Mouse (Mus musculus) erythroblast, embryonic 14.5 days (primary cell): ENCODE measurements around the gene Mrpl33. TPM values are rescaled to one million over a fixed set of nuclear protein-coding genes. Genes with fewer than 3 reads are reported as not detected.
"Not testable (repeated sequence)": the region's sequence is repeated elsewhere in the genome, so short reads cannot be mapped to it uniquely, and the experiment has no call there.

Experiments
- H3K27me3 ChIP-seq: 2 replicates; pipeline ENCODE4 v1.6.1; 2012; ENCODE audit warnings: inconsistent platforms; ENCODE audit not compliant: control insufficient read depth
- H3K36me3 ChIP-seq: 2 replicates; pipeline ENCODE4 v1.6.1; 2012; ENCODE audit warnings: mild to moderate bottlenecking, inconsistent platforms; ENCODE audit not compliant: control insufficient read depth
- H3K4me1 ChIP-seq: 2 replicates; pipeline ENCODE4 v1.6.1; 2012; ENCODE audit warnings: inconsistent platforms; ENCODE audit not compliant: control insufficient read depth
- H3K4me3 ChIP-seq: replicated peaks from 2 replicates; pipeline ENCODE3; 2012; ENCODE audit warnings: moderate library complexity, mild to moderate bottlenecking, inconsistent platforms
- H3K9me3 ChIP-seq: 2 replicates; pipeline ENCODE4 v1.6.1; 2012; ENCODE audit warnings: low read length, inconsistent platforms, mixed read lengths; ENCODE audit not compliant: control insufficient read depth
- GATA1 ChIP-seq: IDR thresholded peaks from 2 replicates; pipeline ENCODE4 v1.6.1; 2012; ENCODE audit warnings: low read length, inconsistent platforms, mixed read lengths
- TAL1 ChIP-seq: IDR thresholded peaks from 3 replicates; pipeline ENCODE4 v1.6.1; 2012; ENCODE audit warnings: low read length, inconsistent platforms, mixed read lengths
- polyA plus RNA-seq: library from polyadenylated mRNA; stranded (reverse); fragments of >175 nt; gene quantifications from 2 replicates; pipeline ENCODE4 v1.2.3, GENCODE M21; 2012

The Mrpl33 gene
- polyA plus RNA-seq, 1 experiment: 0.78 TPM

- Histone ChIP-seq H3K4me1 (no peaks in the 10 kb centered on the region), H3K9me3 (no peaks in the 10 kb centered on the region), H3K36me3 (peaks cover 16% of the 10 kb centered on the region), H3K27me3 (no peaks in the 10 kb centered on the region), H3K4me3 (no peak overlapping the region)
- TF ChIP-seq GATA1 (no peak), TAL1 (no peak)
Measured at GRCm38 (mm10) chr5:31628555-31628954, 31.8 kb downstream of the Mrpl33 start.

GRCm38 (mm10) chr5:31630064-31630463 lies 33.3 kb downstream of the Mrpl33 start:
- TF ChIP-seq GATA1 (no peak), TAL1 (no peak)

GRCm38 (mm10) chr5:31631169-31631568 lies 34.4 kb downstream of the Mrpl33 start:
- H3K4me3 ChIP-seq, H3K4me1 ChIP-seq, H3K9me3 ChIP-seq, H3K27me3 ChIP-seq: not testable (repeated sequence)
- H3K36me3 ChIP-seq: peaks cover 11% of the 10 kb centered on the region

More at GRCm38 (mm10) chr5:31630064-31630463, 33.3 kb downstream of the Mrpl33 start:
- H3K27me3 ChIP-seq: no peaks in the 10 kb centered on the region
- H3K4me3 ChIP-seq: no peak overlapping the region
- no peaks in the 10 kb centered on the region for H3K4me1 ChIP-seq
- no peaks in the 10 kb centered on the region for H3K9me3 ChIP-seq
- H3K36me3 ChIP-seq: peaks cover 15% of the 10 kb centered on the region

GRCm38 (mm10) chr5:31634161-31634560 lies 37.4 kb downstream of the Mrpl33 start:
- Histone ChIP-seq H3K4me1 (peaks cover 1% of the 10 kb centered on the region; the same call in 1 of the 2 replicates), H3K27me3 (no peaks in the 10 kb centered on the region), H3K4me3 (no peak overlapping the region), H3K36me3 (peaks cover 14% of the 10 kb centered on the region), H3K9me3 (no peaks in the 10 kb centered on the region)
- TF ChIP-seq GATA1: no peak
- TF ChIP-seq TAL1: no peak

- no peaks in the 10 kb centered on the region for H3K9me3 ChIP-seq
- TF ChIP-seq TAL1: no peak
- TF ChIP-seq GATA1: no peak
Measured at GRCm38 (mm10) chr5:31634679-31635078, 37.9 kb downstream of the Mrpl33 start.

GRCm38 (mm10) chr5:31636636-31637253 lies 40.0 kb downstream of the Mrpl33 start:
- Histone ChIP-seq H3K36me3 (peaks cover 19% of the 10 kb centered on the region), H3K4me1 (peaks cover 1% of the 10 kb centered on the region; the same call in 1 of the 2 replicates)
- TF ChIP-seq TAL1: no peak
- no peak for TF ChIP-seq GATA1

More at GRCm38 (mm10) chr5:31634679-31635078, 37.9 kb downstream of the Mrpl33 start:
- Histone ChIP-seq H3K27me3 (no peaks in the 10 kb centered on the region), H3K36me3 (peaks cover 18% of the 10 kb centered on the region), H3K4me3 (no peak overlapping the region), H3K4me1 (peaks cover 1% of the 10 kb centered on the region; the same call in 1 of the 2 replicates)

GRCm38 (mm10) chr5:31640542-31640941 lies 43.8 kb downstream of the Mrpl33 start:
- Histone ChIP-seq H3K36me3 (peaks cover 39% of the 10 kb centered on the region), H3K27me3 (no peaks in the 10 kb centered on the region), H3K4me3 (no peak overlapping the region), H3K9me3 (no peaks in the 10 kb centered on the region), H3K4me1 (peaks cover 1% of the 10 kb centered on the region; the same call in 1 of the 2 replicates)
- TF ChIP-seq GATA1 (no peak), TAL1 (no peak)

More at GRCm38 (mm10) chr5:31636636-31637253, 40.0 kb downstream of the Mrpl33 start:
- H3K9me3 ChIP-seq: no peaks in the 10 kb centered on the region
- no peak overlapping the region for H3K4me3 ChIP-seq
- H3K27me3 ChIP-seq: no peaks in the 10 kb centered on the region

- Histone ChIP-seq H3K4me3 (no peak overlapping the region), H3K4me1 (no peaks in the 10 kb centered on the region), H3K27me3 (no peaks in the 10 kb centered on the region), H3K36me3 (peaks cover 52% of the 10 kb centered on the region), H3K9me3 (no peaks in the 10 kb centered on the region)
- no peak for TF ChIP-seq GATA1
- no peak for TF ChIP-seq TAL1
Measured at GRCm38 (mm10) chr5:31642300-31642699, 45.6 kb downstream of the Mrpl33 start.

- Histone ChIP-seq H3K27me3 (no peaks in the 10 kb centered on the region), H3K4me3 (no peak overlapping the region), H3K36me3 (peaks cover 57% of the 10 kb centered on the region), H3K4me1 (no peaks in the 10 kb centered on the region), H3K9me3 (no peaks in the 10 kb centered on the region)
- TF ChIP-seq GATA1: no peak
- no peak for TF ChIP-seq TAL1
Measured at GRCm38 (mm10) chr5:31644272-31644671, 47.5 kb downstream of the Mrpl33 start.

- Histone ChIP-seq H3K9me3 (no peaks in the 10 kb centered on the region), H3K27me3 (no peaks in the 10 kb centered on the region), H3K36me3 (peaks cover 59% of the 10 kb centered on the region), H3K4me1 (no peaks in the 10 kb centered on the region), H3K4me3 (no peak overlapping the region)
- no peak for TF ChIP-seq TAL1
- TF ChIP-seq GATA1: no peak
Measured at GRCm38 (mm10) chr5:31644847-31645246, 48.1 kb downstream of the Mrpl33 start.
